Comparison of ENCODE assay signal across 9 mouse cellular contexts in genomic region chr2:16914633-16915032, GRCm38 (mm10).
DNase-seq lines count a peak whose midpoint lies in the region; ATAC-seq and TF ChIP-seq lines count a peak whose summit lies in the region.
"Had no signal": no experiment of that assay in that cellular context is flagged by ENCODE, and none has a peak within 500 bp of the region (broad histone marks: within the 10 kb centered on the region; RNA-seq: fewer than 3 reads in every experiment).

No protein-coding gene starts in this region.

- WGBS in liver, embryonic 12.5 days (ENCODE audit: insufficient replicate concordance): 22% methylated on average over 2 of the region's 2 CpGs

- no peak for ATAC-seq in erythroblast, adult 5-6 weeks (replicated peaks; ENCODE audit: low FRiP score, poor library complexity, severe bottlenecking)
- ATAC-seq in liver, embryonic 12.5 days: no peak

- H3K4me3 ChIP-seq in ES-E14 (ENCODE audit: insufficient read depth in 1 of 2, low read depth in 1 of 2, low read length in 2 of 2, poor library complexity in 1 of 2, severe bottlenecking in 1 of 2): no peak overlapping the region
- no peak overlapping the region for H3K4me3 ChIP-seq in liver, embryonic 12.5 days
- H3K4me3 ChIP-seq: stomach, embryonic 15.5 days had no signal

- no peaks in the 10 kb centered on the region for H3K4me1 ChIP-seq in ES-E14 (ENCODE audit: control insufficient read depth in 2 of 2, insufficient read depth in 2 of 2, low read length in 2 of 2, poor library complexity in 1 of 2)
- H3K4me1 ChIP-seq in liver, embryonic 12.5 days: no peaks in the 10 kb centered on the region
- H3K4me1 ChIP-seq: stomach, embryonic 15.5 days had no signal

- intact Hi-C loops in heart, postnatal 36 days (cut with DNase I): loop anchor here (1.0 to 10.0 kb wide), 2 partner anchors 555 to 1820 kb away; no protein-coding TSS in a partner anchor

- H3K9me3 ChIP-seq in ES-E14 (ENCODE audit: control insufficient read depth, insufficient read depth, low read depth, low read length): no peaks in the 10 kb centered on the region
- H3K9me3 ChIP-seq in liver, embryonic 12.5 days (replicated peaks): no peaks in the 10 kb centered on the region
- H3K9me3 ChIP-seq: stomach, embryonic 15.5 days had no signal

- DNase-seq in heart, postnatal 4 days: peak; percentile 6
- no peak for DNase-seq in heart, postnatal 36 days
- DNase-seq in A20 (ENCODE audit: low read depth, low spot score) (peak; percentile 46), ES-E14 (ENCODE audit: low read depth, low spot score) (peak; percentile 20)
- DNase-seq in embryo, embryonic 9.5 days (ENCODE audit: extremely low spot score): peak; percentile 5
- DNase-seq in spleen, adult 12 weeks (ENCODE audit: low spot score): no peak

- H3K4me2 ChIP-seq in liver, embryonic 12.5 days: no peak overlapping the region
- H3K4me2 ChIP-seq: stomach, embryonic 15.5 days had no signal

- no peak overlapping the region for H3K9ac ChIP-seq in ES-E14 (ENCODE audit: insufficient read depth, low read depth, low read length, poor library complexity, severe bottlenecking)
- H3K9ac ChIP-seq in liver, embryonic 12.5 days: no peak overlapping the region
- H3K9ac ChIP-seq: stomach, embryonic 15.5 days had no signal

- no peaks in the 10 kb centered on the region for H3K36me3 ChIP-seq in ES-E14 (ENCODE audit: control insufficient read depth, insufficient read depth, low read length, poor library complexity, severe bottlenecking)
- no peaks in the 10 kb centered on the region for H3K36me3 ChIP-seq in liver, embryonic 12.5 days
- H3K36me3 ChIP-seq: stomach, embryonic 15.5 days had no signal

- no peaks in the 10 kb centered on the region for H3K27me3 ChIP-seq in liver, embryonic 12.5 days (replicated peaks)
- H3K27me3 ChIP-seq: stomach, embryonic 15.5 days had no signal

- in situ Hi-C loops in ES-E14 (cut with MboI; ENCODE audit: low sequenced_read_pairs in 2 of 2, unreplicated experiment in 2 of 2): no loop called here

- H3K27ac ChIP-seq in ES-E14 (ENCODE audit: insufficient read depth, low read depth, low read length, poor library complexity, severe bottlenecking): no peak overlapping the region
- H3K27ac ChIP-seq in liver, embryonic 12.5 days: no peak overlapping the region
- H3K27ac ChIP-seq: stomach, embryonic 15.5 days had no signal

TF ChIP-seq in ES-E14, 5 proteins besides CTCF, POLR2A, EP300 and RAD21:
- TF ChIP-seq HCFC1 (IDR thresholded peaks at IDR 0.05; ENCODE audit: borderline replicate concordance, insufficient read depth, low read length): no peak
- TF ChIP-seq ZC3H11A (IDR thresholded peaks at IDR 0.05; ENCODE audit: borderline replicate concordance, low read depth, low read length): peak; percentile 72; the same call in 1 of the 2 replicates

Comparison
In these comparisons a context has a peak if more than half of its experiments do, and no peak if none do; other contexts are left out.
1. DNase-seq: peak in heart, postnatal 4 days (single experiment), A20 (single experiment), ES-E14 (single experiment) and embryo, embryonic 9.5 days (single experiment); none in heart, postnatal 36 days (0 of 2) and spleen, adult 12 weeks (single experiment).